Mouse (Mus musculus) layer of hippocampus, adult 2 months (tissue): ENCODE results near the gene Pacsin1. TPM values are rescaled to one million over a fixed set of nuclear protein-coding genes. Genes with fewer than 3 reads are reported as not detected.
A peak's percentile ranks its signal among the peaks of the same experiment; 100 is the strongest.

Experiments used
- DNase-seq, 2 experiments: peaks; one replicate each; pipeline ENCODE4 v3.0.0; 2022; ENCODE audit warnings: low spot score in 2 of 2
- H3K27ac ChIP-seq: fragments of 200-600 bp; 2 replicates; pipeline ENCODE4 v1.8.1; 2022
- H3K4me3 ChIP-seq: fragments of 200-600 bp; 2 replicates; pipeline ENCODE4 v1.8.1; 2022; ENCODE audit warnings: mild to moderate bottlenecking
- CTCF ChIP-seq: fragments of 200-600 bp; conservative IDR thresholded peaks from 2 replicates; pipeline ENCODE4 v1.8.1; 2022; ENCODE audit warnings: antibody characterized with exemption, mild to moderate bottlenecking, moderate library complexity
- total RNA-seq, 2 experiments: library from RNA; stranded (reverse); gene quantifications; 2 replicates each; pipeline ENCODE4 v1.2.3; 2021

Pacsin1 gene
- total RNA-seq, 2 experiments from 2014 or later = 321 to 335 TPM

- no peak for TF ChIP-seq CTCF
- H3K4me3 ChIP-seq = no peak overlapping the region
- no peak for DNase-seq
Observed at GRCm38 (mm10) chr17:27725412-27725811, 70.1 kb downstream of the Pacsin1 start.

GRCm38 (mm10) chr17:27726527-27726926 is 71.2 kb downstream of the Pacsin1 start:
- H3K27ac ChIP-seq = no peak overlapping the region

More at GRCm38 (mm10) chr17:27725412-27725811, 70.1 kb downstream of the Pacsin1 start:
- H3K27ac ChIP-seq = no peak overlapping the region

GRCm38 (mm10) chr17:27728770-27729169 is 73.5 kb downstream of the Pacsin1 start, which contains the start of gene Spdef:
Spdef (minus strand) TSS chr17:27728955.
- no peak for DNase-seq
- Histone ChIP-seq H3K4me3 (no peak within 1 kb of the TSS), H3K27ac (no peak within 1 kb of the TSS)
- no peak for TF ChIP-seq CTCF

More at GRCm38 (mm10) chr17:27726527-27726926, 71.2 kb downstream of the Pacsin1 start:
- no peak for TF ChIP-seq CTCF
- DNase-seq = no peak
- H3K4me3 ChIP-seq = no peak overlapping the region

- H3K4me3 ChIP-seq = no peak overlapping the region
- DNase-seq = no peak
- TF ChIP-seq CTCF = no peak
- no peak overlapping the region for H3K27ac ChIP-seq
Observed at GRCm38 (mm10) chr17:27732152-27732551, 76.8 kb downstream of the Pacsin1 start.

- no peak for TF ChIP-seq CTCF
- DNase-seq = no peak
- Histone ChIP-seq H3K27ac (no peak overlapping the region), H3K4me3 (no peak overlapping the region)
Observed at GRCm38 (mm10) chr17:27732694-27733093, 77.4 kb downstream of the Pacsin1 start.

GRCm38 (mm10) chr17:27734344-27735073 is 79.2 kb downstream of the Pacsin1 start:
- Histone ChIP-seq H3K4me3 (no peak overlapping the region), H3K27ac (peak overlapping the region; percentile 60; the same call in 1 of the 2 replicates)
- DNase-seq = no peak
- TF ChIP-seq CTCF = no peak

GRCm38 (mm10) chr17:27740961-27741360 is 85.7 kb downstream of the Pacsin1 start:
- no peak for TF ChIP-seq CTCF
- no peak overlapping the region for H3K27ac ChIP-seq
- no peak overlapping the region for H3K4me3 ChIP-seq
- no peak for DNase-seq

GRCm38 (mm10) chr17:27746446-27746845 is 91.1 kb downstream of the Pacsin1 start:
- no peak for TF ChIP-seq CTCF
- no peak for DNase-seq
- no peak overlapping the region for H3K27ac ChIP-seq
- H3K4me3 ChIP-seq = no peak overlapping the region

- H3K4me3 ChIP-seq = no peak overlapping the region
- no peak overlapping the region for H3K27ac ChIP-seq
- no peak for TF ChIP-seq CTCF
- DNase-seq = no peak
Observed at GRCm38 (mm10) chr17:27748123-27748522, 92.8 kb downstream of the Pacsin1 start.

- Histone ChIP-seq H3K4me3 (no peak overlapping the region), H3K27ac (peak overlapping the region; percentile 79)
- TF ChIP-seq CTCF = no peak
- DNase-seq = no peak
Observed at GRCm38 (mm10) chr17:27750451-27750942, 95.2 kb downstream of the Pacsin1 start.

GRCm38 (mm10) chr17:27751314-27752202 is 96.2 kb downstream of the Pacsin1 start:
- peak overlapping the region; percentile 79 for H3K27ac ChIP-seq
- DNase-seq = peak; percentile 23 to 25
- TF ChIP-seq CTCF = no peak

GRCm38 (mm10) chr17:27760169-27760568 is 104.9 kb downstream of the Pacsin1 start:
- Histone ChIP-seq H3K4me3 (no peak overlapping the region), H3K27ac (peak overlapping the region; percentile 60)
- DNase-seq = no peak
- no peak for TF ChIP-seq CTCF

More at GRCm38 (mm10) chr17:27751314-27752202, 96.2 kb downstream of the Pacsin1 start:
- no peak overlapping the region for H3K4me3 ChIP-seq

Other genes starting within 250 kb of the Pacsin1 start
- 1 to 10 TPM; 7.9 to 9.6 TPM for gene Grm4, start 134.1 kb upstream of the Pacsin1 start, total RNA-seq
- 10 to 100 TPM; 30.5 to 38.2 TPM for gene Hmga1, start 99.0 kb upstream of the Pacsin1 start, total RNA-seq
- gene AI413582, start 89.8 kb upstream of the Pacsin1 start, total RNA-seq = 10 to 100 TPM; 61.6 to 66.1 TPM
- 100 to 1,000 TPM; 462 to 510 TPM for gene Nudt3, start 32.0 kb upstream of the Pacsin1 start, total RNA-seq
- gene RPS10-NUDT3, start 20.3 kb upstream of the Pacsin1 start, total RNA-seq = not detected
- gene Rps10, start 18.8 kb upstream of the Pacsin1 start, total RNA-seq = 100 to 1,000 TPM; 495 to 504 TPM
- under 1 TPM; 0.59 to 0.61 TPM for gene Spdef, start 73.4 kb downstream of the Pacsin1 start, total RNA-seq
- 100 to 1,000 TPM; 192 to 197 TPM for gene D17Wsu92e, start 165.1 kb downstream of the Pacsin1 start, total RNA-seq
- 10 to 100 TPM; 46.7 to 51.1 TPM for gene Snrpc, start 182.6 kb downstream of the Pacsin1 start, total RNA-seq
- gene Uhrf1bp1, start 200.9 kb downstream of the Pacsin1 start, total RNA-seq = 10 to 100 TPM; 13.5 to 13.9 TPM